In the genomic region with DNA sequence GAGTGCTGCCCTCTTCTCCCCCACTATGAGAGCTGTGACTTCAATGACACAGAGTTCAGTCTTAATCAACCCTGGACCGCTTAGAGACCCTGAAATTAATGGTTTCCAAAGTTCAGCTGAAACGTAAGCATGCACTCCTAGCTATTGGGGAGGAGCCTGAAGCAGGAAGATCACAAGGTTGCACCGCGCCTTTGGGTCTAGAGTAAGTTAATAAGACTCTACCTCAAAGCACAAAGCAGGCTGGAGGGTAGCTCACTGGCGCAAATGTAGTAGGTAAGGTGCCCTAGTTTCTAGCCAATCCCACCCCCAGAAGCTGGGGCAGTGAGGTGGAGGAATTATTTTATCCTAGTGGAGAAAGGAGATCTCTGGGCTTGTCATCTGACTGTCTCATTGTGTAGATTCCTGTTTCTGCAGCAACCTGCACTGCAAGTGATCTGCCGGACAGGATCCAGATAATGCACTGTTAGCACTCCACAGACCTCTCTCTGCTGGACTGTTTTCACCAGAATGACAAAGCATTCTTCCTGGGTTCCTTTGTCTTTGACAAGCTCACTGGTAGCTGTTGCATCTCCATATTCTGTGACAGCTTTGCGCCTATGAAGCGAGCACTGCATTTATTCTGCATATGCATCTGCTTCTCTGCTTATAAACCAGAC, we compare ENCODE assay signal across 14 mouse cellular contexts. TPM values are rescaled to one million over a fixed set of nuclear protein-coding genes. Genes with fewer than 3 reads are reported as not detected.
DNase-seq lines count a peak whose midpoint lies in the region; ATAC-seq lines count a peak whose summit lies in the region.
"Had no signal": no experiment of that assay in that cellular context is flagged by ENCODE, and none has a peak within 500 bp of the region (broad histone marks: within the 10 kb centered on the region; RNA-seq: fewer than 3 reads in every experiment).

No protein-coding gene starts in this region.

- no peaks in the 10 kb centered on the region for H3K27me3 ChIP-seq in midbrain, embryonic 14.5 days (ENCODE audit: control insufficient read depth, insufficient read depth, low read length)
- no peaks in the 10 kb centered on the region for H3K27me3 ChIP-seq in midbrain, embryonic 10.5 days (ENCODE audit: low read depth, poor library complexity, severe bottlenecking)
- H3K27me3 ChIP-seq in hindbrain, embryonic 15.5 days: no peaks in the 10 kb centered on the region
- H3K27me3 ChIP-seq in neural tube, embryonic 15.5 days (replicated peaks): no peaks in the 10 kb centered on the region
- H3K27me3 ChIP-seq: liver, embryonic 12.5 days; megakaryocyte, embryonic 14.5 days had no signal

- no peaks in the 10 kb centered on the region for H3K9me3 ChIP-seq in midbrain, embryonic 14.5 days (ENCODE audit: control insufficient read depth, low read length)
- no peaks in the 10 kb centered on the region for H3K9me3 ChIP-seq in midbrain, embryonic 10.5 days (replicated peaks)
- H3K9me3 ChIP-seq in hindbrain, embryonic 15.5 days: no peaks in the 10 kb centered on the region
- H3K9me3 ChIP-seq in neural tube, embryonic 15.5 days (replicated peaks): no peaks in the 10 kb centered on the region
- H3K9me3 ChIP-seq: limb, embryonic 10.5 days; liver, embryonic 12.5 days had no signal

- 0 out of 2 replicates have a peak, but pooled peaks have one; percentile 7 for ATAC-seq in midbrain, embryonic 14.5 days (ENCODE audit: low FRiP score, low TSS enrichment)
- ATAC-seq in hindbrain, embryonic 15.5 days (ENCODE audit: low FRiP score, low read depth): peak; percentile 43
- 0 out of 2 replicates have a peak, but pooled peaks have one; percentile 23 for ATAC-seq in neural tube, embryonic 15.5 days (ENCODE audit: low FRiP score)
- ATAC-seq in cerebellum, adult (ENCODE audit: insufficient number of reproducible peaks, low FRiP score, low TSS enrichment): no peak
- ATAC-seq: liver, embryonic 12.5 days had no signal

- H3K4me2 ChIP-seq in midbrain, embryonic 14.5 days (ENCODE audit: low read length): no peak overlapping the region
- H3K4me2 ChIP-seq in hindbrain, embryonic 15.5 days: peak overlapping the region; percentile 31
- no peak overlapping the region for H3K4me2 ChIP-seq in neural tube, embryonic 15.5 days
- H3K4me2 ChIP-seq: liver, embryonic 12.5 days had no signal

- H3K27ac ChIP-seq in midbrain, embryonic 14.5 days (replicated peaks; ENCODE audit: low read depth, low read length): no peak overlapping the region
- H3K27ac ChIP-seq in midbrain, embryonic 10.5 days (replicated peaks): no peak overlapping the region
- H3K27ac ChIP-seq in hindbrain, embryonic 15.5 days (replicated peaks): no peak overlapping the region; the same call in 1 of the 2 replicates
- H3K27ac ChIP-seq in neural tube, embryonic 15.5 days (replicated peaks): no peak overlapping the region
- H3K27ac ChIP-seq: kidney, postnatal 0 days; limb, embryonic 10.5 days; liver, embryonic 12.5 days had no signal

- H3K4me3 ChIP-seq in midbrain, embryonic 14.5 days (replicated peaks; ENCODE audit: low read depth, low read length): no peak overlapping the region
- H3K4me3 ChIP-seq in midbrain, embryonic 10.5 days: no peak overlapping the region
- H3K4me3 ChIP-seq in hindbrain, embryonic 15.5 days: no peak overlapping the region
- no peak overlapping the region for H3K4me3 ChIP-seq in neural tube, embryonic 15.5 days (replicated peaks)
- H3K4me3 ChIP-seq: limb, embryonic 10.5 days; liver, embryonic 12.5 days; megakaryocyte, embryonic 14.5 days had no signal

- no peaks in the 10 kb centered on the region for H3K4me1 ChIP-seq in midbrain, embryonic 14.5 days (ENCODE audit: control insufficient read depth, insufficient read depth, low read length)
- no peaks in the 10 kb centered on the region for H3K4me1 ChIP-seq in midbrain, embryonic 10.5 days
- H3K4me1 ChIP-seq in hindbrain, embryonic 15.5 days (replicated peaks): peaks cover 5% of the 10 kb centered on the region; the same call in 1 of the 2 replicates
- H3K4me1 ChIP-seq in neural tube, embryonic 15.5 days: 0 out of 2 replicates have a peak, but pooled peaks cover 4% of the 10 kb centered on the region
- H3K4me1 ChIP-seq: liver, embryonic 12.5 days had no signal

- 86% methylated on average over 8 of the region's 8 CpGs for WGBS in midbrain, embryonic 14.5 days
- 88% methylated on average over 8 of the region's 8 CpGs for WGBS in midbrain, embryonic 10.5 days
- 85% methylated on average over 8 of the region's 8 CpGs for WGBS in hindbrain, embryonic 15.5 days
- 87% methylated on average over 8 of the region's 8 CpGs for WGBS in neural tube, embryonic 15.5 days

- no peak overlapping the region for H3K9ac ChIP-seq in midbrain, embryonic 14.5 days (replicated peaks; ENCODE audit: low read length)
- no peak overlapping the region for H3K9ac ChIP-seq in hindbrain, embryonic 15.5 days
- no peak overlapping the region for H3K9ac ChIP-seq in neural tube, embryonic 15.5 days (replicated peaks)
- H3K9ac ChIP-seq: liver, embryonic 12.5 days had no signal

- peak; percentile 17 for DNase-seq in kidney, adult 11 months
- DNase-seq in kidney, adult 18-20 months: no peak
- DNase-seq in midbrain, embryonic 14.5 days: no peak
- no peak for DNase-seq in midbrain, embryonic 10.5 days (ENCODE audit: low spot score)
- no peak for DNase-seq in gastrocnemius, postnatal 4 days (ENCODE audit: low spot score in 2 of 2)
- DNase-seq: spleen, adult 18-20 months; thymus, postnatal 14 days had no signal

- peaks cover 12% of the 10 kb centered on the region for H3K36me3 ChIP-seq in midbrain, embryonic 14.5 days (ENCODE audit: control insufficient read depth, insufficient read depth, low read length)
- H3K36me3 ChIP-seq in midbrain, embryonic 10.5 days: peaks cover 23% of the 10 kb centered on the region
- peaks cover 10% of the 10 kb centered on the region for H3K36me3 ChIP-seq in hindbrain, embryonic 15.5 days
- H3K36me3 ChIP-seq in neural tube, embryonic 15.5 days: peaks cover 15% of the 10 kb centered on the region

RNA-seq across cellular contexts. Expression of gene Tars, which starts 19.9 kb away (rescaled TPM):
- polyA plus RNA-seq in midbrain, embryonic 14.5 days (2014; fragmentation: Nextera tagmentation; extraction: Ambion mirVana): 40.9 and 52.0 TPM in 2 replicates
- 86.7 and 88.2 TPM in 2 replicates for polyA plus RNA-seq in midbrain, embryonic 10.5 days (2016; fragmentation: Nextera tagmentation; extraction: Ambion mirVana)
- polyA plus RNA-seq in hindbrain, embryonic 15.5 days (2015; fragmentation: Nextera tagmentation; extraction: Ambion mirVana): 41.7 and 45.0 TPM in 2 replicates
- 41.1 and 48.6 TPM in 2 replicates for polyA plus RNA-seq in neural tube, embryonic 15.5 days (2015; fragmentation: Nextera tagmentation; extraction: Ambion mirVana)
- total RNA-seq in gastrocnemius, postnatal 4 days (2021): 10 to 100 TPM; 38.8 to 43.9 TPM
